Mouse (Mus musculus): ENCODE measurements around the gene Vdac1.
"Not testable (repeated sequence)": the region's sequence is repeated elsewhere in the genome, so short reads cannot be mapped to it uniquely, and the experiment has no call there.

Vdac1 gene

GRCm38 (mm10) chr11:52377579-52377978 lies 16.9 kb downstream of the Vdac1 start:
- no peak for DNase-seq

DNA sequence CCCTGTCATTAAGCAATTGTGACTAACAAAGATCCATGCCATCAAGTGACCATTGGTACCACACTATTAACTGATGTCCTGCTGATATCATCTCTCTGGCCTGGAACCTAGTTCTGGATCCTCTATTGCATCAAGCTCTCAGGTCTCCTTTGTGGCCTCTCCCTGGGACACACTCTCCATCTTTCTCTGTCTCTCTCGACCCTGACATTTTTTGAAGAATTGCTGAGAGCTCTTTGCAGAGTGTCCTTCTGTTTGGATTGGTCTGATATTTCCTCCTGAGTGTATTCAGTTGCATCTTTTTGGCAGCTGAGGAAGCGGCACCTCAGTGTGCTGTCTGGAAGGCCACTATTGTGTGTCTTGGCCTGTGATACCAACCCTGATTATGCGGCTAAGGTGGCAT lies 18.6 kb downstream of the Vdac1 start:
- no peak for DNase-seq

- no peak for DNase-seq
Observed at GRCm38 (mm10) chr11:52383741-52384140, 23.1 kb downstream of the Vdac1 start.

DNA sequence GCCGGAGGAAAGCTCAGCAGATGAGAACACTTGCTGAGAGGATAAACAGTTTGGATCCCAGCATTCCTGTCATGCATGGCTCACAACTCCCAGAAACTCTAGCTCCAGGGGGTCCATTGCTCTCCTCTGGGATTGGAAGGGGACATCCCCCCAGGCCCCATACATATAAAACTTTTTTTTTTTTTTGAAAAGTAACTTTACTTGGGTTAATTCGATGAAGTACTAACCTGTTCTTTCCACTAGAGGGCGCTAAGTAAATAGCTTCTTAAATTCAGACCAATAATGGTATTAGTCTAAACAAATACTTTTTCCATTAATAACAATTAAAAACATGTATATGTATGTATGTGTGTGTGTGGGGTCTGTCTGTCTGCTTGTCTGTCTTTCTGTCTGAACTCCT lies 24.0 kb downstream of the Vdac1 start:
- DNase-seq, result no peak

DNA sequence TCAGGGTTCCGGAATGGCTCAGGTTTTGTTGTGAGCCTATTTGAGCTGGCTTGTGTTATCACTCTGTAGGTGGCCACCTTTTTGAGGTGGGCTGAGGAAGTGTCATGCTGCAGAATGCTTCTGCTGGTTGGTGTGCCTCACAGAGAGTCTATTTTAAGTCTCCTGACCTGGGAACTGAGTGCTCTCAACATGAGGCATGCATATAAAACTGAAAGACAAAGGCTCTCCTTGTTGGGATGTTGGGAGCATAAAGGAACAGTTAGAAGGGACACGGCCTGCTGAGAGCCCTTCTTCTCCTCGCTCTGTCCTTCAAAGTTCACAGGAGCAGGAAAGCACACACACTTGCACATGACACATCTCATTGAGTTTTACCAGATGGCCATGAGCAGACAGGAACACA lies 26.2 kb downstream of the Vdac1 start:
- no peak for DNase-seq

DNA sequence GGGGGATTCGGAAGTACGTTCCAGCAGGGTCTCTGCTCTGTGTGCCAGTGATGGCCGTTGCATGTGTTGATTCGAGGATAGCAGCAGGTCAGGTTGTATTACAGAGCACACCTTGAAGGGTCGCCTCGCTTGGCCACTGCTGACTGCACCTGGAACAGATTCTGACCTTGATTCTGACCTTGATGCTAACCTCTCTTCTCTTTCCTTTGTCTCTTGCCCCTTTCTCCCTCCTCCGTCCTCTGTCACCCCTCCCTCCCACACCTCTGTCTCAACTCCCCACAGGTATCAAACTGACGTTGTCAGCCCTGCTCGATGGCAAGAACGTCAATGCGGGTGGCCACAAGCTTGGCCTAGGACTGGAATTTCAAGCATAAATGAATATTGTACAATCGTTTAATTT lies 27.5 kb downstream of the Vdac1 start:
- no peak for DNase-seq

DNA sequence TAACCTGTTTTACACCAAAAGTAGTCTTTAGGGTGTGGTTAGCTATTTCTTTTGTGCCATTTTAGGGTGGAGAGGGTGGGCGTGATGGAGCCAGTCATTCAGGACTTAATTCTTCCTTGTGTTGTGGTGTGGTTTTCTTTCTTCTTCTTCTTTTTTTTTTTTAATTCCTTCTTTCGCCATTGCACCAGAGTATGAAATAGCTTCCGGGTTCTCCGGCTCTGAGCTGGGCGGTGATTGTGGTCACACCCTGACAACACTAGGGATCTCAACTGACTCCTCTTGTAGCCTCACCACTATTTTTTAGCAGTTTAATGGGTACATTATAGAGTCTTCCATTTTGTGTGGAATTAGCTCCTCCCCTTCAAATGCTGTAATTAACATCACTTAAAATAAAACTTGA lies 28.3 kb downstream of the Vdac1 start:
- not testable (repeated sequence) for DNase-seq

GRCm38 (mm10) chr11:52389933-52390332 lies 29.3 kb downstream of the Vdac1 start:
- DNase-seq, result no peak

DNA sequence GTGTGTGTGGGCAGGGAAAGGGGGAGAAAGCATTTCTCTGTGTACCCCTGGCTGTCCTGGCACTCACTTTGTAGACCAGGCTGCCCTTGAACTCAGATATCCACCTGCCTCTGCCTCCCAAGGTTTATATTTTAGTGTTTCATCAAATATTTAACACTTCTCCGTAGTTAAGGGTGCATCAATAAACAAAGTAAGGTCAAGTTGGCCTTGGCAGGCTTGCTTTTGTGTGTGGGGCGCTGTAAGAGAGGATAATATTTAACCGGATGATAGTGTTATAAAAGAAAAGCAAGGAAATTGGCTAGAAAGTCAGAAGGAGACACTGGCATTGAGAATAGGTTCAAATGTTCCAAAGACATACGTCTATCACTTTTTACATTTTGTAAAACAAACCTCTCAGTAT lies 33.8 kb downstream of the Vdac1 start:
- no peak for DNase-seq

GRCm38 (mm10) chr11:52395343-52395742 lies 34.7 kb downstream of the Vdac1 start:
- no peak for DNase-seq

DNA sequence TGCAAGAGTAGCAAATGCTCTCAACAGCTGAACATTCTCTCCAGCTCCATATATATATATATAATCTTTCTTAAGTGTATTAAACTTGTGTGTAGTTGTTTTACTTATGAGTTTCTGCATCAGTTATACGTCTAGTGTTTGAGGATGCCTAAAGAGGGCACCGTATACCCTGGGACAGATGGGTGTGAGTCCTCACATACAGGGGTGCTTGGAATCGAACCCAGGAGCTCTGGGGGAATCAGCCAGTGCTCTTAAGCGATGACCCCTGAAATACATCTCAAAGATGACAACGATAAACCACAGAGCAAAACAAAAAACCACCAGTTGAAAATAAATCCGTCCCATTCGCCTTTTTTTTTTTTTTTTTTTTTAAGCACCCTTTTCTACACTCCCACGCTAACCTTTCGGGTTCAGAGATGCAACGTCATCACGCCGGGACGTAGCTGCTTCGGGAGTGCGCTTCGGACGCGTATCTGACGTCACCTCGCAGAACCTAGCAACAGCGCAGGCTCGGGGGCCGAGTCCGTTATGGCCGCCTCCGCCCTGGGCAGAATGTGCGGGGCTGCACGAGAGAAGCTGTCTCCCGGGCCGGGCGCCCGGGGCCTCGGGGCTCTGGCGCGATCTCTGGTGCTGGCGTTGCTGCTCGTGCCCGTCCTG lies 35.4 kb downstream of the Vdac1 start, which contains the start of gene 9530068E07Rik:
Gene 9530068E07Rik (plus strand): TSS at position 489 of the 657 bp plus-strand sequence.
- peak; percentile 93 to 96 for DNase-seq

- DNase-seq, result no peak
Observed at GRCm38 (mm10) chr11:52396597-52397188, 36.0 kb downstream of the Vdac1 start.

GRCm38 (mm10) chr11:52397385-52397987 lies 36.8 kb downstream of the Vdac1 start:
- peak in 1 of 2 experiments; percentile 42 for DNase-seq

- no peak for DNase-seq
Observed at GRCm38 (mm10) chr11:52401476-52401875, 40.8 kb downstream of the Vdac1 start.

- no peak for DNase-seq
Observed at GRCm38 (mm10) chr11:52402566-52402965, 41.9 kb downstream of the Vdac1 start.

DNA sequence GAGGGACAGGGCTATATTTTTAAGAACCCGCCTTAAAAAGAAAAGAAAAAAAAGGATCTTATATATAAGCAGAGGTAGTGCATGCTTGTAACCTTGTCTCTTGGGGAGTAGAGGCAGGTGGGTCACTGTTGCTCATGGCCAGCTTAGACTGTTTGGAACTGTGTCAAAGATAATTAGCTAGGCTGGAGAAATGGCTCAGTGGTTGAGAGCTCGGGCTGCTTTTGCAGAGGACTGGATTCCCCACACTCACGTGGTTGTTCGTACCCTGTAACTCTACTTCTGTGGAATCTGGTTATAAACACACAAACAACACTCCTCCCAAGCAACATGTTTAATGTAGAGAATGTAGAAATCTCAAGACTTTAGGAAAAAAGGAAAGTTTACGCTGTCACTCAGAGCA lies 43.5 kb downstream of the Vdac1 start:
- DNase-seq, result no peak

GRCm38 (mm10) chr11:52405196-52405688 lies 44.6 kb downstream of the Vdac1 start:
- DNase-seq, result peak in 1 of 2 experiments; percentile 26

- no peak for DNase-seq
Observed at GRCm38 (mm10) chr11:52409316-52409715, 48.7 kb downstream of the Vdac1 start.

DNA sequence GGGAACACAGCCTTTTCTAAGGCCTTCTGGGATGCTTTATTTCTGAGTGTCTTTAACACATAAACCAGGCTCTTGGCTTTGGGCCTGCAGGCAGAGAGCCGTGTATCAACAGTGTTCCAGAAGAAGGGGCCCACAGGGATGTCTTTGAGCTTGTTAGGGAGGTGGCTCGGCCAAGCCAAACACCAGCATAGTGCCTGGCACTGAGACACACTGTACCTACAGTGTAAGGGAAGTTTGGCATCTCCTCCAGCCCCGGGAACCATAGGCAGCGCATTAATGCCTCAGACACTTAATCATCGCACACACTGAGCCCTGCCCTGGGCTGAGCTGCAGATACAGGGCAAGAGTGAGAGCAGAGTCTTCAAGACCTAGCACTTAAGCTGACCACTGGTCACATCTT lies 57.7 kb downstream of the Vdac1 start:
- DNase-seq, result no peak

GRCm38 (mm10) chr11:52419246-52419645 lies 58.6 kb downstream of the Vdac1 start:
- no peak for DNase-seq

DNA sequence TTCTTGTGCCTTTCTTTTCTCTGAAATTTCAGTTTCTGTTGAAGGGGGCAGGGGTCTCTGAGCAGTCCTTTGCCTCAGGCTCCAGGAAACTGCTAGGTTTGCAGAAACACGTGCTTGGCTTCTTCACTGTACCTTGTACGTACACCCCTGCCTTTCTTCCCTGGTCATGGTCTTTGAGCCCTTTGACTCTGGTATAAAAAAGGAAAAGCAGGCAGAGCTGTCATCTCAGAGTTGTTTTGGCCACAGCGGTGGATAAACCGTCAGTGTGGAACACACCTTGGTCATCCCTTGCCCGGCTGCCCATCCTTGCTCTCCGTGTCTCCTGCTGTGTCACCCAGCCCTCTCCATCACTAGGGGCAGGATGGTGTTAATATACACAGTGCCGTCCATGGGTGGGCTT lies 59.2 kb downstream of the Vdac1 start:
- DNase-seq, result no peak

DNA sequence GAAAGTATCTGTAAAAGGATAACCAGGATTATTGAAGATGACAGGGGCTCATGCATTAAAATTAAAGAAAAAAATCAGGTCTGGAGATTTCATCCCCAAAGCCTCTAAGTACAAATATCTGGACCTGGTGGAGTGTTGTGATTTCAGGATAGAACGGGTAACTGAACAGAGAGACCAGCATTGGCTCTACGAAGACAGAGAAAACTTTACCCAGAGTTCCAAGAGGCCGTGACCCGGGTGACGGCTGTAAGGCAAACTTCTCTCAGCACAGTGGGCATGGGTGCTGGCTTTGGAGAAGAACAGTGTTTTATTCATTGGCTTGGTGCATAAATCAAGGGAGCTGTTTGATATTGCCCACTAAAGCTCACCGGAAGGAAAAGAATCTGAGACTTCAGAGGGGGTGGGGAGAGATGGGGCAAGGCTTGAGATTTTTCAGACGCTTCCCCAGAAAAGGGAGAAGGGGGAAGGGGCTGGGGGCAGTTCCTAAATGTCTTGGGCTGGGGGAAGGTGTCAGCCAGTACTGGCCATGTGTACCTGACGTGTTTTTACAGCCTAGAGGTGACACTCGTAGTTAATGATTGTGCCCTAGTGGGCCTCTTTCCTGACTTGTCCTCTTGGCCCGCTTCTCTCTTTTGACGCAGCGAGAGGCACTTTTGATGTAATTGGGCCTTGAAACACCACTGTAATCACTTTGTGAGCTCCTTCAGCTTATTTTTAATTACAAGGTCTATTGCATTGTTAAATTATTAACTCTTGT lies 59.8 kb downstream of the Vdac1 start:
- DNase-seq, result no peak

- DNase-seq, result peak; percentile 84 to 90
Observed at GRCm38 (mm10) chr11:52421053-52421778, 60.6 kb downstream of the Vdac1 start.
